Mouse (Mus musculus): ENCODE results near the gene Rpl15. TPM values are rescaled to one million over a fixed set of nuclear protein-coding genes. Genes with fewer than 3 reads are reported as not detected.

The Rpl15 gene
- polyA plus RNA-seq (2015; fragmentation: Nextera tagmentation; extraction: Ambion mirVana) = 366 and 373 TPM in 2 replicates

- WGBS = under 1% methylated on average over 77 of the region's 78 CpGs
- Histone ChIP-seq H3K36me3 (ENCODE audit: insufficient read depth, low read length) (peaks cover 23% of the 10 kb centered on the region), H3K4me2 (replicated peaks; ENCODE audit: low read depth, low read length) (peak within 1 kb of the TSS; percentile 74), H3K9me3 (ENCODE audit: low read length) (no peaks in the 10 kb centered on the region), H3K9ac (replicated peaks; ENCODE audit: low read length) (peak within 1 kb of the TSS; percentile 99), H3K4me3 (ENCODE audit: low read length) (peak within 1 kb of the TSS; percentile 94), H3K27me3 (ENCODE audit: insufficient read depth, low read length) (no peaks in the 10 kb centered on the region), H3K4me1 (ENCODE audit: insufficient read depth, low read length) (peaks cover 10% of the 10 kb centered on the region; the same call in 1 of the 2 replicates), H3K27ac (ENCODE audit: low read length) (peak within 1 kb of the TSS; percentile 84)
- ATAC-seq (ENCODE audit: low FRiP score, low TSS enrichment) = peak; percentile 100
Observed at GRCm38 (mm10) chr14:18270529-18271441, at the start of gene Rpl15, which contains the start of gene Nkiras1. TSS of gene Rpl15 (minus strand) at chr14:18271391. TSS of gene Nkiras1 (plus strand) at chr14:18271136.

- WGBS = 64% methylated on average over 11 of the region's 11 CpGs
- no peak overlapping the region for H3K27ac ChIP-seq (ENCODE audit: low read length)
- 0 out of 2 replicates have a peak, but pooled peaks cover 2% of the 10 kb centered on the region for H3K36me3 ChIP-seq (ENCODE audit: insufficient read depth, low read length)
- H3K4me2 ChIP-seq (replicated peaks; ENCODE audit: low read depth, low read length) = no peak overlapping the region
- H3K27me3 ChIP-seq (ENCODE audit: insufficient read depth, low read length) = no peaks in the 10 kb centered on the region
- peaks cover 9% of the 10 kb centered on the region for H3K4me1 ChIP-seq (ENCODE audit: insufficient read depth, low read length)
- no peak overlapping the region for H3K4me3 ChIP-seq (ENCODE audit: low read length)
- peak; percentile 31; the same call in 1 of the 2 replicates for ATAC-seq (ENCODE audit: low FRiP score, low TSS enrichment)
- no peaks in the 10 kb centered on the region for H3K9me3 ChIP-seq (ENCODE audit: low read length)
- no peak overlapping the region for H3K9ac ChIP-seq (replicated peaks; ENCODE audit: low read length)
Observed at GRCm38 (mm10) chr14:18317457-18318411, 46.5 kb upstream of the Rpl15 start.

GRCm38 (mm10) chr14:18304165-18304564 is 33.0 kb upstream of the Rpl15 start:
- Histone ChIP-seq H3K4me1 (ENCODE audit: insufficient read depth, low read length) (0 out of 2 replicates have a peak, but pooled peaks cover 7% of the 10 kb centered on the region), H3K27me3 (ENCODE audit: insufficient read depth, low read length) (no peaks in the 10 kb centered on the region), H3K4me2 (replicated peaks; ENCODE audit: low read depth, low read length) (no peak overlapping the region), H3K9me3 (ENCODE audit: low read length) (no peaks in the 10 kb centered on the region), H3K27ac (ENCODE audit: low read length) (peak overlapping the region; percentile 31; the same call in 1 of the 2 replicates), H3K4me3 (ENCODE audit: low read length) (no peak overlapping the region), H3K9ac (replicated peaks; ENCODE audit: low read length) (no peak overlapping the region), H3K36me3 (ENCODE audit: insufficient read depth, low read length) (peaks cover 7% of the 10 kb centered on the region; the same call in 1 of the 2 replicates)
- 72% methylated on average over 5 of the region's 5 CpGs for WGBS
- ATAC-seq (ENCODE audit: low FRiP score, low TSS enrichment) = peak; percentile 77

- 81% methylated on average over 4 of the region's 4 CpGs for WGBS
- Histone ChIP-seq H3K36me3 (ENCODE audit: insufficient read depth, low read length) (peaks cover 7% of the 10 kb centered on the region; the same call in 1 of the 2 replicates), H3K9ac (replicated peaks; ENCODE audit: low read length) (no peak overlapping the region), H3K27ac (ENCODE audit: low read length) (no peak overlapping the region), H3K4me1 (ENCODE audit: insufficient read depth, low read length) (0 out of 2 replicates have a peak, but pooled peaks cover 7% of the 10 kb centered on the region), H3K4me3 (ENCODE audit: low read length) (no peak overlapping the region), H3K4me2 (replicated peaks; ENCODE audit: low read depth, low read length) (no peak overlapping the region), H3K9me3 (ENCODE audit: low read length) (no peaks in the 10 kb centered on the region), H3K27me3 (ENCODE audit: insufficient read depth, low read length) (no peaks in the 10 kb centered on the region)
- 0 out of 2 replicates have a peak, but pooled peaks have one; percentile 39 for ATAC-seq (ENCODE audit: low FRiP score, low TSS enrichment)
Observed at GRCm38 (mm10) chr14:18303262-18303661, 32.1 kb upstream of the Rpl15 start.

GRCm38 (mm10) chr14:18302750-18303149 is 31.6 kb upstream of the Rpl15 start:
- no peak for ATAC-seq (ENCODE audit: low FRiP score, low TSS enrichment)
- WGBS = 81% methylated on average over 3 of the region's 3 CpGs
- Histone ChIP-seq H3K4me2 (replicated peaks; ENCODE audit: low read depth, low read length) (no peak overlapping the region), H3K9me3 (ENCODE audit: low read length) (no peaks in the 10 kb centered on the region), H3K27ac (ENCODE audit: low read length) (no peak overlapping the region), H3K36me3 (ENCODE audit: insufficient read depth, low read length) (peaks cover 7% of the 10 kb centered on the region; the same call in 1 of the 2 replicates), H3K27me3 (ENCODE audit: insufficient read depth, low read length) (no peaks in the 10 kb centered on the region), H3K4me1 (ENCODE audit: insufficient read depth, low read length) (0 out of 2 replicates have a peak, but pooled peaks cover 7% of the 10 kb centered on the region), H3K9ac (replicated peaks; ENCODE audit: low read length) (no peak overlapping the region), H3K4me3 (ENCODE audit: low read length) (no peak overlapping the region)

- Histone ChIP-seq H3K4me2 (replicated peaks; ENCODE audit: low read depth, low read length) (no peak overlapping the region), H3K27me3 (ENCODE audit: insufficient read depth, low read length) (no peaks in the 10 kb centered on the region), H3K4me3 (ENCODE audit: low read length) (no peak overlapping the region), H3K4me1 (ENCODE audit: insufficient read depth, low read length) (0 out of 2 replicates have a peak, but pooled peaks cover 7% of the 10 kb centered on the region), H3K9ac (replicated peaks; ENCODE audit: low read length) (no peak overlapping the region), H3K27ac (ENCODE audit: low read length) (no peak overlapping the region), H3K36me3 (ENCODE audit: insufficient read depth, low read length) (peaks cover 7% of the 10 kb centered on the region; the same call in 1 of the 2 replicates), H3K9me3 (ENCODE audit: low read length) (no peaks in the 10 kb centered on the region)
- ATAC-seq (ENCODE audit: low FRiP score, low TSS enrichment) = no peak
- WGBS = 81% methylated on average over 3 of the region's 3 CpGs
Observed at GRCm38 (mm10) chr14:18301591-18301990, 30.4 kb upstream of the Rpl15 start.

GRCm38 (mm10) chr14:18300676-18301075 is 29.5 kb upstream of the Rpl15 start:
- H3K4me2 ChIP-seq (replicated peaks; ENCODE audit: low read depth, low read length) = no peak overlapping the region
- WGBS = 91% methylated on average over 2 of the region's 2 CpGs
- 0 out of 2 replicates have a peak, but pooled peaks cover 7% of the 10 kb centered on the region for H3K4me1 ChIP-seq (ENCODE audit: insufficient read depth, low read length)
- H3K36me3 ChIP-seq (ENCODE audit: insufficient read depth, low read length) = no peaks in the 10 kb centered on the region
- H3K27ac ChIP-seq (ENCODE audit: low read length) = no peak overlapping the region
- ATAC-seq (ENCODE audit: low FRiP score, low TSS enrichment) = no peak
- H3K9me3 ChIP-seq (ENCODE audit: low read length) = no peaks in the 10 kb centered on the region
- H3K4me3 ChIP-seq (ENCODE audit: low read length) = no peak overlapping the region
- no peak overlapping the region for H3K9ac ChIP-seq (replicated peaks; ENCODE audit: low read length)
- no peaks in the 10 kb centered on the region for H3K27me3 ChIP-seq (ENCODE audit: insufficient read depth, low read length)

- no peak overlapping the region for H3K27ac ChIP-seq (ENCODE audit: low read length)
- no peak overlapping the region for H3K9ac ChIP-seq (replicated peaks; ENCODE audit: low read length)
- no peaks in the 10 kb centered on the region for H3K9me3 ChIP-seq (ENCODE audit: low read length)
- no peak for ATAC-seq (ENCODE audit: low FRiP score, low TSS enrichment)
- H3K4me2 ChIP-seq (replicated peaks; ENCODE audit: low read depth, low read length) = no peak overlapping the region
- H3K4me1 ChIP-seq (ENCODE audit: insufficient read depth, low read length) = 0 out of 2 replicates have a peak, but pooled peaks cover 6% of the 10 kb centered on the region
- H3K36me3 ChIP-seq (ENCODE audit: insufficient read depth, low read length) = no peaks in the 10 kb centered on the region
- no peaks in the 10 kb centered on the region for H3K27me3 ChIP-seq (ENCODE audit: insufficient read depth, low read length)
- 87% methylated on average over 2 of the region's 2 CpGs for WGBS
- H3K4me3 ChIP-seq (ENCODE audit: low read length) = no peak overlapping the region
Observed at GRCm38 (mm10) chr14:18298874-18299273, 27.7 kb upstream of the Rpl15 start.

GRCm38 (mm10) chr14:18297441-18297840 is 26.2 kb upstream of the Rpl15 start:
- Histone ChIP-seq H3K9ac (replicated peaks; ENCODE audit: low read length) (no peak overlapping the region), H3K4me1 (ENCODE audit: insufficient read depth, low read length) (no peaks in the 10 kb centered on the region), H3K36me3 (ENCODE audit: insufficient read depth, low read length) (no peaks in the 10 kb centered on the region), H3K27me3 (ENCODE audit: insufficient read depth, low read length) (no peaks in the 10 kb centered on the region), H3K4me3 (ENCODE audit: low read length) (no peak overlapping the region), H3K4me2 (replicated peaks; ENCODE audit: low read depth, low read length) (no peak overlapping the region), H3K27ac (ENCODE audit: low read length) (no peak overlapping the region), H3K9me3 (ENCODE audit: low read length) (no peaks in the 10 kb centered on the region)
- no peak for ATAC-seq (ENCODE audit: low FRiP score, low TSS enrichment)
- WGBS = 83% methylated on average over 2 of the region's 2 CpGs

Data from kidney, embryonic 16.5 days (tissue).